In the genomic region with DNA sequence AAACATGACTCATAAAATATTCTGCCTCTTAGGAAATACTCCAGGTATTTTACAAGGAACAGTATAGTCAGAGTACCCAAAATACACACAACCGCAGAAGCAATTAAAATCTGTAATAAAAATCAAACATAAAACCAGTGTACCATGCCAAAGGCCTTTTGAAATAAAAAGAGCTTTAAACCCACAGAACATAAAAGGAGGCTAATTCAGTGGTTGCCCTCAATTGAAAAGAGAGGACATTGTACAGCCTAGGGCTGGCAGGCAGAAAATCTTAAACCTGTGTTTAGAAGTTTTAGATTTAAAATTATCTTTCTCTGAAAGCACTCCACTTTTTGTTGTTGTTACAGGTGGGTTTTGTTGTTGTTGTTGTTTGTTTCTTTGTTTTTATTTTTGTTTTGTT, we compare ENCODE assay signal across 20 mouse cellular contexts.
"Had no signal": no experiment of that assay in that cellular context is flagged by ENCODE, and none has a peak within 500 bp of the region (broad histone marks: within the 10 kb centered on the region; RNA-seq: fewer than 3 reads in every experiment).

No protein-coding gene starts in this region.

- DNase-seq: kidney, adult 18-20 months; kidney, postnatal 10 days; kidney, postnatal 4 days; left cerebral cortex, postnatal 4 days; liver; lung, adult 18-20 months; lung, postnatal 10 days; lung, postnatal 36 days; thymus, adult 18-20 months; thymus, postnatal 36 days had no signal

- H3K4me1 ChIP-seq: liver, embryonic 12.5 days; liver, embryonic 15.5 days; lung, embryonic 15.5 days; megakaryocyte, embryonic 14.5 days; midbrain, embryonic 10.5 days; midbrain, embryonic 13.5 days had no signal

- H3K27me3 ChIP-seq: liver, embryonic 12.5 days; liver, embryonic 15.5 days; lung, embryonic 15.5 days; megakaryocyte, embryonic 14.5 days; midbrain, embryonic 13.5 days had no signal

- H3K27ac ChIP-seq: liver, embryonic 12.5 days; liver, embryonic 15.5 days; lung, embryonic 15.5 days; midbrain, embryonic 10.5 days; midbrain, embryonic 13.5 days had no signal

- ATAC-seq: inflammation-experienced regulatory T-cells, adult 6 months; intestine, embryonic 16.5 days; liver, embryonic 12.5 days; midbrain, embryonic 13.5 days; midbrain, embryonic 16.5 days had no signal

- H3K36me3 ChIP-seq: liver, embryonic 12.5 days; liver, embryonic 15.5 days; lung, embryonic 15.5 days; midbrain, embryonic 10.5 days; midbrain, embryonic 13.5 days had no signal

- H3K4me2 ChIP-seq: liver, embryonic 12.5 days; liver, embryonic 15.5 days; lung, embryonic 15.5 days; midbrain, embryonic 13.5 days had no signal

- H3K4me3 ChIP-seq: liver, embryonic 12.5 days; liver, embryonic 15.5 days; lung, embryonic 15.5 days; megakaryocyte, embryonic 14.5 days; midbrain, embryonic 10.5 days; midbrain, embryonic 13.5 days; myocyte had no signal

- H3K9ac ChIP-seq: liver, embryonic 12.5 days; liver, embryonic 15.5 days; lung, embryonic 15.5 days; midbrain, embryonic 13.5 days had no signal

- H3K9me3 ChIP-seq: liver, embryonic 12.5 days; liver, embryonic 15.5 days; lung, embryonic 15.5 days; megakaryocyte, embryonic 14.5 days; midbrain, embryonic 10.5 days; midbrain, embryonic 13.5 days had no signal
